Mouse (Mus musculus) bone marrow, adult 2 months (tissue): ENCODE measurements around the gene Nfic.

ENCODE experiments used
- CTCF ChIP-seq: fragments of 200-500 bp; IDR thresholded peaks from 2 replicates; pipeline ENCODE4 v1.5.1; 2011; ENCODE audit warnings: low read length, control low read depth; ENCODE audit not compliant: control insufficient read depth, insufficient read depth
- POLR2A ChIP-seq: fragments of 200-500 bp; IDR thresholded peaks from 2 replicates; pipeline ENCODE4 v1.6.1; 2011; ENCODE audit warnings: low read depth, mild to moderate bottlenecking, control low read depth, low read length, borderline replicate concordance; ENCODE audit not compliant: control insufficient read depth

DNA sequence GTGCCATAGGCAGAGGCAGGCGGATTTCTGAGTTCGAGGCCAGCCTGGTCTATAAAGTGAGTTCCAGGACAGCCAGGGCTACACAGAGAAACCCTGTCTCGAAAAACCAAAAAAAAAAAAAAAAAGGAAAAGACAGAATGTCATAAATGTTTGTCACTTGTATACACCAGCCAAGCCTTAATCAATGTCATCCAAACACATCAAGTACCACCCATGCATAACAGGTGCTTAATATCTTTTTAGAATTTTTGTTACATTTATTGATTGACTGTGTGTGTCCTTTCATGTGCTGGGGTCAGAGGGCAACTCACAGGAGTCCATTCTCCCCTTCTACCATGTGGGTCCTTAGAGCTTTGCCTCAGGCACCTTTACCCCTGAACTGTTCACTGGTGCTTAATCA, 44.6 kb upstream of the Nfic start, which contains the start of gene S1pr4:
- TF ChIP-seq POLR2A (no peak), CTCF (no peak)
